Mouse (Mus musculus) layer of hippocampus, postnatal 36 days (tissue): ENCODE data around the gene Gm5849. TPM values are rescaled to one million over a fixed set of nuclear protein-coding genes. Genes with fewer than 3 reads are reported as not detected.
"Not testable (repeated sequence)": the region's sequence is repeated elsewhere in the genome, so short reads cannot be mapped to it uniquely, and the experiment has no call there.

Source experiments
- DNase-seq, 2 experiments: peaks; one replicate each; pipeline ENCODE4 v3.0.0; 2022
- total RNA-seq, 2 experiments: library from RNA; stranded (reverse); gene quantifications; 2 replicates each; pipeline ENCODE4 v1.2.3; 2021

Gm5849 gene
- not detected for total RNA-seq

DNA sequence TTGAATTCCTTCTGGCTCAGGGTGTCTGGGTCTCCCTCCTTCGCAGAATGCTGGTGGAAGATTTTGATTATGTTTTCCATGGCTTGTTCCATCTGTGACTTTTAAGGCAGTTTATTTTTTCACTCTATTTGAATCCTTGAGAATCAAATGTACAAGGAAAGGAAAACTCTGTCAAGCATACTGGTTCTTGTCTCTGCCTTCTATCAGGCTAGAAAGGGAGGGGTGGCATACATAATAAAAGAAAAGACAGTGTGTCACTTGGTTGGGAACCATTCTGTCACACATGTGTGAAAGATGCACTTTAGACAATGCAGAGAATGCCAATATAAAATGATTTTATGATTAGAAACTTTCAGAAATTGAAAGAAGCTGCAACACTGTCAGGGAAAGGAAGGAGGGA is at the start of gene Gm5849:
Gm5849 (minus strand) TSS at position 101 of the 400 bp plus-strand sequence.
- DNase-seq: not testable (repeated sequence)

DNA sequence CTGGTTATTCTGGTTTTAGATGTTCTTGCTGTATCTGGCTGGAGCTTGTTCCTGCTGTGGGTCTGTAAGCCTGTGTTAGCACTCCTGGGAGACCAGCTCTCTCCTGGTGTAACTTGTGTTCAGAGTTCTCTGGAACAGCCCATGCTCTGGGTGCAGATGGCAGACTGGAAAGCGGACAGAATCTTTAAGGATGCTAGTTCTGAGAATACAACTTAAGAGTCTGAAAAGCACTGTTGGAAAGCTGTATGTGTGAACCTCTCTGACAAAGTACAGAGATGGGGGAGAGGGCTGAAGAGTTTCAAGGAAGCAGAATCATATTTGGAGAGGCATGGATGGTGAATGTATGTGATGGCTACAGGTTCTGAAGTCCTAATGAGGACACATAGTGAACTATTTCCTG is 28.0 kb downstream of the Gm5849 start:
- no peak for DNase-seq

DNA sequence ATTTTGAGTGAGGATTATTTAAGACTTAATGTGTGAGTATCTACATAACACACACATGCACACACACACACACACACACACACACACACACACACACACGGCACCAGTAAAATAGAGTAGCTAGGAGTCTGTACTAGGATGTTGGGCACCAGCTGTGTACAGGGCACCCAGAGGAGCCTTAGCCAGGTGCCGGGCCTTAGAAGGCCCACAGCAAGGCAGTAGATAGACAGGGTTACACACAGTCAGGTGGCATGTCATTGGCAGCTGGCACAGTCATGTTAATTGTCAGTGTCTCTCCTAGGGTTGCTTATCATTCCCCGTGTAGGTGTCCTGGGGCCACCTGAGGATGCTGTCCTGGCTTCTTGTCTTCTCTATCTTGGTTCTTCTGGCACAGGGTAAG is 51.1 kb downstream of the Gm5849 start, which contains the start of gene Pglyrp4:
Pglyrp4 (plus strand) TSS at position 301 of the 400 bp plus-strand sequence.
- no peak for DNase-seq

Other genes with a start within 250 kb of the Gm5849 start
- gene S100a16, start 240.6 kb downstream of the Gm5849 start, total RNA-seq: 10 to 100 TPM; 82.5 to 96.2 TPM
- 1 to 10 TPM; 1.1 to 1.4 TPM for gene S100a3, start 217.3 kb downstream of the Gm5849 start, total RNA-seq
- gene S100a2, start 187.6 kb downstream of the Gm5849 start, total RNA-seq: not detected
- gene Gm42674, start 176.0 kb downstream of the Gm5849 start, total RNA-seq: not detected
- gene S100a4, start 174.1 kb downstream of the Gm5849 start, total RNA-seq: 1 to 10 TPM; 2.7 to 3.8 TPM
- gene S100a5, start 169.4 kb downstream of the Gm5849 start, total RNA-seq: not detected
- 10 to 100 TPM; 18.8 to 23.5 TPM for gene S100a6, start 165.0 kb downstream of the Gm5849 start, total RNA-seq
- under 1 TPM; 0.61 to 0.62 TPM for gene S100a7a, start 123.9 kb downstream of the Gm5849 start, total RNA-seq
- gene S100a8, start 108.9 kb downstream of the Gm5849 start, total RNA-seq: under 1 TPM in 1 of 2 experiments, not detected in 1; 0.91 TPM
- under 1 TPM in 1 of 2 experiments, not detected in 1; 0.86 TPM for gene S100a9, start 82.2 kb downstream of the Gm5849 start, total RNA-seq
- gene Pglyrp4, start 51.0 kb downstream of the Gm5849 start, total RNA-seq: not detected